Mouse (Mus musculus) brown adipose tissue, adult 24 weeks (tissue): Measurements from ENCODE around the gene Ank. TPM values are rescaled to one million over a fixed set of nuclear protein-coding genes. Genes with fewer than 3 reads are reported as not detected.

Experiments
- H3K27ac ChIP-seq: fragments of 200-500 bp; replicated peaks from 2 replicates; pipeline ENCODE4 v1.5.1; 2012; ENCODE audit warnings: low read depth, mild to moderate bottlenecking, low read length
- H3K4me1 ChIP-seq: fragments of 200-500 bp; 2 replicates; pipeline ENCODE4 v1.6.1; 2012; ENCODE audit warnings: low read length, mixed read lengths; ENCODE audit not compliant: control insufficient read depth, insufficient read depth, insufficient read length
- H3K4me3 ChIP-seq: fragments of 200-500 bp; 2 replicates; pipeline ENCODE4 v1.5.1; 2012; ENCODE audit warnings: low read depth, mild to moderate bottlenecking, low read length, moderate library complexity; ENCODE audit not compliant: insufficient read depth
- polyA plus RNA-seq: library from polyadenylated mRNA; stranded (reverse); fragments of >200 nt; gene quantifications from 2 replicates; pipeline ENCODE4 v1.2.4, GENCODE M21; 2012; ENCODE audit not compliant: missing spikeins, insufficient read depth, insufficient read length

The Ank gene
- polyA plus RNA-seq, 1 experiment = 179 TPM

- Histone ChIP-seq H3K4me3 (no peak overlapping the region), H3K27ac (no peak overlapping the region), H3K4me1 (no peaks in the 10 kb centered on the region; the same call in 1 of the 2 replicates)
Measured at GRCm38 (mm10) chr15:27553554-27553953, 87.1 kb downstream of the Ank start.

- Histone ChIP-seq H3K4me3 (no peak overlapping the region), H3K27ac (no peak overlapping the region), H3K4me1 (no peaks in the 10 kb centered on the region)
Measured at GRCm38 (mm10) chr15:27558456-27559147, 92.1 kb downstream of the Ank start.

GRCm38 (mm10) chr15:27560315-27560714 lies 93.8 kb downstream of the Ank start:
- no peak overlapping the region for H3K4me3 ChIP-seq
- H3K27ac ChIP-seq = peak overlapping the region; percentile 11; the same call in 1 of the 2 replicates
- peaks cover 3% of the 10 kb centered on the region for H3K4me1 ChIP-seq

GRCm38 (mm10) chr15:27564106-27565100 lies 97.9 kb downstream of the Ank start:
- Histone ChIP-seq H3K27ac (peak overlapping the region; percentile 52), H3K4me3 (no peak overlapping the region), H3K4me1 (peaks cover 3% of the 10 kb centered on the region)

- Histone ChIP-seq H3K27ac (no peak overlapping the region), H3K4me3 (no peak overlapping the region), H3K4me1 (peaks cover 3% of the 10 kb centered on the region)
Measured at GRCm38 (mm10) chr15:27565626-27566185, 99.2 kb downstream of the Ank start.

GRCm38 (mm10) chr15:27567356-27567755 lies 100.9 kb downstream of the Ank start:
- H3K27ac ChIP-seq = no peak overlapping the region
- peaks cover 3% of the 10 kb centered on the region for H3K4me1 ChIP-seq
- no peak overlapping the region for H3K4me3 ChIP-seq

GRCm38 (mm10) chr15:27568371-27568770 lies 101.9 kb downstream of the Ank start:
- no peak overlapping the region for H3K4me3 ChIP-seq
- peaks cover 3% of the 10 kb centered on the region for H3K4me1 ChIP-seq
- no peak overlapping the region for H3K27ac ChIP-seq

- H3K4me1 ChIP-seq = no peaks in the 10 kb centered on the region
- H3K27ac ChIP-seq = no peak overlapping the region
- H3K4me3 ChIP-seq = no peak overlapping the region
Measured at GRCm38 (mm10) chr15:27569924-27570323, 103.4 kb downstream of the Ank start.

- H3K4me1 ChIP-seq = no peaks in the 10 kb centered on the region
- H3K27ac ChIP-seq = no peak overlapping the region; the same call in 1 of the 2 replicates
- no peak overlapping the region for H3K4me3 ChIP-seq
Measured at GRCm38 (mm10) chr15:27570385-27570784, 103.9 kb downstream of the Ank start.

GRCm38 (mm10) chr15:27571179-27571578 lies 104.7 kb downstream of the Ank start:
- H3K4me1 ChIP-seq = peaks cover 2% of the 10 kb centered on the region; the same call in 1 of the 2 replicates
- no peak overlapping the region for H3K4me3 ChIP-seq
- peak overlapping the region; percentile 22; the same call in 1 of the 2 replicates for H3K27ac ChIP-seq

- no peak overlapping the region for H3K27ac ChIP-seq
Measured at GRCm38 (mm10) chr15:27574992-27575781, 108.7 kb downstream of the Ank start.

GRCm38 (mm10) chr15:27575932-27576331 lies 109.5 kb downstream of the Ank start:
- Histone ChIP-seq H3K27ac (no peak overlapping the region), H3K4me1 (peaks cover 4% of the 10 kb centered on the region), H3K4me3 (no peak overlapping the region)

More at GRCm38 (mm10) chr15:27574992-27575781, 108.7 kb downstream of the Ank start:
- H3K4me3 ChIP-seq = no peak overlapping the region
- H3K4me1 ChIP-seq = peaks cover 4% of the 10 kb centered on the region

- Histone ChIP-seq H3K4me1 (peaks cover 4% of the 10 kb centered on the region), H3K27ac (no peak overlapping the region), H3K4me3 (no peak overlapping the region)
Measured at GRCm38 (mm10) chr15:27576886-27577285, 110.4 kb downstream of the Ank start.

GRCm38 (mm10) chr15:27577915-27578780 lies 111.7 kb downstream of the Ank start:
- Histone ChIP-seq H3K4me1 (peaks cover 4% of the 10 kb centered on the region), H3K27ac (peak overlapping the region; percentile 2; the same call in 1 of the 2 replicates), H3K4me3 (no peak overlapping the region)
